Mouse (Mus musculus): Measurements from ENCODE around the gene Slc26a10.
"Not testable (repeated sequence)": the region's sequence is repeated elsewhere in the genome, so short reads cannot be mapped to it uniquely, and the experiment has no call there.

The Slc26a10 gene

DNA sequence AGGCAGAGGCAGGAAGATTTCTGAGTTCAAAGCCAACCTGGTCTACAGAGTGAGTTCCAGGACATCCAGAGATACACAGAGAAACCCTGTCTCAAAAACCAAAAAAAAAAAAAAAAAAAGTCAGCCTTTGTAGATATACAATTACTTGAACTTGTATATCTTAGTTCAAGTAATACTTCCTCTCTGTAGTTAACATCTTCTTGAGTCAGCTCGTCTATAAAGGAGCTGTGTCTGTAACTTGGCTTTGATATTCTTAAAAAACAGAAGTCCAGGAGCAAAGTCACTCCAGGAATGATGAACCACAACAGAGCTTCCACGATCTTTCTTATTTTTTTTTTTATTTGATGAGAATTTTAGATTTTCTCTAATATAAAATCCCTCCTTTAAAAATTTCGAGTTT lies 19.7 kb downstream of the Slc26a10 start:
- no peak for DNase-seq

DNA sequence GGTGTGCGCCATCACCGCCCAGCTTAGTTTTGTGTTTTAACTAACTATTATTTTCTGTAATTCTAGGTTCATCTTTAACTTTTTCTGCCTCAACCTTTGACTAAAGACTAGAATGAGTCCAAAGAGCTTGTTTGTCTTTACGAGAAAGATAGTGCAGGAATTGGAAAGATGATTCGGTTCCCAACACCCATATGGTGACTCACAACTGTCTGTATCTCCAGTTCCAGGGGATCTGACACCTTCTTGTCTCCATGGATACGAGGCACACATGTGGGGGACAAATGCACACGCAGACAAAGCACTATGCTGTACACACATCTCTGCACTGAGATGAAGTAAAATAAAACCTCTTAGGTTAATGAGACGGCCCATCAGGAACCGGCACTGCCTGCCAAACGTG lies 20.4 kb downstream of the Slc26a10 start:
- DNase-seq = no peak

DNA sequence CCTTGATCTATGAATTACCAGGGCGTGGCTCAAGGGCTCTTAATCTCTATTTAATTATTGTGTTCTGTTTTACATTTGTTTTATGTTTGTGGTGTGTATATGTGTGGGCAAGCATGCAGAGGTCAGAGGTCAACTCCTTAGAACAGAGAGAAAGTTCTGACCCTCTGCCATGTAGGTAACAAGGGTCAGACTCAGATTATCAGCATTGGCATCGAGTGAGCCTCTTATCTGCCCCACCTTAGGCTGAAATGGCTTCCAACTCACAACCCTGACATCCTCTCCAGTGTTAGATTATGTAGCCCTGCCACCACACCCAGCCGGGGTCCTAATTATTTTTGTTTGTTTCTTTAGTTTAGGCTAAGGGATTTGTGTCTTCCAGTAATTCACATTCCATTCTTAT lies 22.0 kb downstream of the Slc26a10 start:
- no peak for DNase-seq

DNA sequence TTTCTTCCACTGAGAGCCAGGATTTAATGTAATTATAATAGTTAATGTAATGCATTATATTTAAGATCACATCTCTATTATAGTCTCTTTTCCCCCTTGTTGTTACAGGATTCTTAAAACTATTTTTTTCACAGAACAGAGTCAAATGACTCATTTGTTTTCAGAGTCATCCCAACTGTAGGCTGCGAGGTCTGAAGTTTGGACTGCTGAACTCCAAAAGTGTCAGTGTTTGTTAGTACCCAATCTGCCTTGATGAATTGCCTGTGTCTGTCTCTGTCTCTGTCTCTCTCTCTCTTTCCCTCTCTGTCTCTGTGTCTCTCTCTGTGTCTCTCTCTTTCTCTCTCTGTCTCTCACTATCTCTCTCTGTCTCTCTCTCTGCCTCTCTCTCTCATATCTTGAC lies 23.9 kb downstream of the Slc26a10 start:
- no peak for DNase-seq

DNA sequence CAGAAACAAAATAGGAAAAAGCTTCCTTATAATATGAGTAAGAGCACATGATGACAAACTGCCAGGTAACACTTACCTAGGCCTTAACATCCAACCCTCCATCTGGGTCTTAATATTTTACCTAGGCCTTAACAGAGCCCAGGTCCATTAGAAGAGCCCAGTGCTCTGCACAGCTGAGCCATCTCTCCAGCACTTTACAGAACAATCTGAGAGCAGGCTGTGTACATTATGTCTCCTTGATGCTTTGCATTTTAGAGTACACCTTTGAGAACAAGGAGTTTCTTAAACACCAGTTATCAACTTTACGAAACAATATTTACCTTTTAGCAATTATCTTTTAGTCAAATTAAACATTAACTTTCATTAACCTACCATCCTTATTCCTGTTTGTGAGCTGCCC lies 24.4 kb downstream of the Slc26a10 start:
- DNase-seq = no peak

DNA sequence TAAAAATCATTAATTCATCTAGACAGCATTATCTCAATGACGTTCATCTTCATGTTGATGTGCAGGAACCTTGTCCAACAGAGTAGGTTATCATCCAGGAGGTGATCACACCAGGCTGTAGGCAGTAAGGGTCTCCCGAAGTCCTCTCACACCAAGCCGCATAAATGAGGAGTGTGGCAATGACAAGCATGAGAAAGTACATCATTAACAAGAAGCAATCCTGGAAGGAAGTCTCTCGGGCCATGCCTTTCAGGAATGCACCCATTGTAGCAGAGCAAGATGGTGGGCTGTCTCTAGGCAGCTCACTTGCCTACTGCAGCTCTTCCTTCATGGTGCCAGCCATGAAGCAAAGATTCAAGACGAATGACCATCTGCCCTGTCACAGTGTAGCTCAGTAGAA lies 25.8 kb downstream of the Slc26a10 start:
- no peak for DNase-seq

DNA sequence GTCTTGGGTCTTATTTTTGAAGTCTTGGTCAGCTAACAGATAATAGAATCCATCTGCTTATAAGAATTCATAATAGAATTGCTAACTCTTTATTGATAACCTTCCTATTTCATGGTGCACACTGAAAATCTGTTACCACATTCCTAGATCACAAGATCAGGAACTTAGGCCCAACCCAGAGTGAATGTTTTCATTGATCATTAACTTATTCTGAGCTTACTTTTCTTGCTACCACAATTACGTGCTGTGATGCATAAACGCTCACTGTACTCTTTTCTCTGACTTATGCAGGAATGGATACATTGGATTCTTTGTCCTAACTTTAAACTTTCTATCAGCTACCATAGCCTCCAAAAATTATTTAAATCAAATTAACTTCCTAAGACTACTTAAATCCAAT lies 26.2 kb downstream of the Slc26a10 start:
- DNase-seq = no peak

DNA sequence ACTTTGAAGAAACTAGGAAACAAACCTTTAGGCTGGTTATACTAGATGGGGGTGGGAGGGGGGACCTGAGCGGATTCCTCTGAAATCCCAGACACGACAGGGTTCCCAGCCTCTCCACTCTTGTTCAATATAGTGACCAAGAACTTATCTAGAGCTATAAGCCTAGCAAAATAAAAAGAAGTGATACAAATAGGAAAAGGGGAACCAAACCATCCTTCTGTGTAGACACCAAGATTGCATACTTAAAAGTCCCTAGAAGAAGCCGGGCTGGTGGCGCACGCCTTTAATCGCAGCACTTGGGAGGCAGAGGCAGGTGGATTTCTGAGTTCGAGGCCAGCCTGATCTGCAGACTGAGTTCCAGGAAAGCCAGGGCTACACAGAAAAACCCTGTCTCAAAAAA lies 27.1 kb downstream of the Slc26a10 start:
- no peak for DNase-seq

DNA sequence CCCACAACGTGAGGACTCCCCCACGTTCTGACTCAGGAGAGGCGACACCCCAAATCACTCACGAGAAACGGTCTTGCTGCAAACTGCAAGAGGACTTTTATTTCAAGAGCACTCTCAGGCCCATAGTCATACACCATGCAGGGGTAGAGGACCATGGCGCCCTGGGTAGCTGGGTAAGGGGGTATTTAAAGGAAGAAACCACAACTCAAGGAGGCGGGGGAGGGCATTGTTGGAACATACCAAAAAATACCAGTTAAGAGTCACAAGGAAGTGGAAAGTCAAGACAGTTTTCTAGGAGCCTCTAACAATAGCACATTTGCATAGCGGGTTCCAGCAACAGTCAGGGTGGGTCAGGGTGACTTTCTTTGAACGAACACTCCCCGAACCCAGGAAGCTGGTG lies 27.9 kb downstream of the Slc26a10 start:
- not testable (repeated sequence) for DNase-seq

DNA sequence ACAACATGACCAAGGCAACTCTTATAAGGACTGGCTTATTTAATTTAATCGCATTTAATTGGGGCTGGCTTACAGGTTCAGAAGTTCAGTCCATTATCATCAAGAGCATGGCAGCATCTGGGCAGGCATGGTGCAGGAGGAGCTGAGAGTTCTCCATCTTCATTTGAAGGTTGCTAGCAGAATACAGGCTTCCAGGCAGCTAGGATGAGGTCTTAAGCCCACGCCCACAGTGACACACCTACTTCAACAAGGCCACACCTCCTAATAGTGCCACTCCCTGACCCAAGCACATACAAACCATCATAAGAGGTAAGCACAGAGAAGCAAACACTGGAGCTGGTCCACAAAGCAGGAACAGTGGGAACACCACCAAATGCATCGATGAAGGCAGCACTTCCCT lies 29.2 kb downstream of the Slc26a10 start:
- DNase-seq = not testable (repeated sequence)

DNA sequence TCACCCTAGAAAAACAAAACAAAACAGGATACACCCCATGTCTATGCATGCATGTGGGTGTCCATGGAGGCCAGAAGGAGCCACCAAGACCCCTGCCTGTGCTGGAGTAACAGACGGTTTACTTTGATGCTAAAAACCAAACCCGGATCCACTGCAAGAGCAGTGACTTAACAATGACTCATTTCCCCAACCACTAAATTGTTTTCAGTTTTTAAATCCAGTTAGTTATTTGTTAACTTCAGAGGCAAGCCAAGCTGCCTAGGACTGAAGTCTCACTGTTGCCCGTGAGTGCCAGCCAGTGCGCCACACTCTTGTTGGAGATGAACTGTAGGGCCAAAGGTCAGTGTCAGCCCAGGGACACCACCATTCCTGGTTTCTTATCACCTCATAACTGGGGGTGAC lies 30.0 kb downstream of the Slc26a10 start:
- no peak for DNase-seq

DNA sequence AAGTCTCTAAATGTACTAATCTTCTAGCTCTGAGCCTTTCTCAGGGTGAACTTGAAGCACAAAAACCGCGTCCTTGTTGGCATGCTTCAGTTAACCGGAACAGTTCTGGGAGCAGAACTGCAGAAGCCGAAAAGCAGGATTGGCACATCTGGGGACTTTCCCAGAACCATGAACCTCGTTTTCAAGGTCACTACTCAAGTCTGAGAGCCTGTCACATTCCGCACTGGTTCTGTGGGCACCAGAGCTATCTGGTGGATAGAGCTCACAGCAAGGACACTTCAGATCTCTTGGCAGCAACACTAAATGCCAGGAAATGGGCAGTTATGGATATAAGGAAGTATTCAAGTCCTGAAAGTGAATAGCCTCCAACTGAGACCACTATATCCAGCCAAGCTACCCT lies 33.3 kb downstream of the Slc26a10 start:
- DNase-seq = no peak

DNA sequence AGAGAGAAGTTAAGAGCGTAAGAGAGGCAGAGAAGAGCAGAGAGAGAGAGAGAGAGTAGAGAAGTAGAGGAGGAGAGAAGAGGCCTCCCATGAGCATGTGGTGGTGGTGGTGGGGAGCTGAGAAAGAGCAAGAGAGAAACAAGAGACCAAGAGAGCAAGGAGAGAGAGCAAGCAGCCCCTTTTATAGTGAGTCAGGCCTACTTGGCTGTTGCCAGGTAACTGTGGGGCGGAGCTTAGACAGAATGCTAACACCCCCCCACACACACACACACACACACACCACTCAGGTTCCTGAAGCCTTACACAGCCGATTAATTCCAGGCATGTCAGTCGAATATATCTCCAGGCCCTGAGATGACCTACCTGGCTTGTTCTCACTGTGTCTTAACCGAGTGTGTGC lies 35.1 kb downstream of the Slc26a10 start:
- no peak for DNase-seq

DNA sequence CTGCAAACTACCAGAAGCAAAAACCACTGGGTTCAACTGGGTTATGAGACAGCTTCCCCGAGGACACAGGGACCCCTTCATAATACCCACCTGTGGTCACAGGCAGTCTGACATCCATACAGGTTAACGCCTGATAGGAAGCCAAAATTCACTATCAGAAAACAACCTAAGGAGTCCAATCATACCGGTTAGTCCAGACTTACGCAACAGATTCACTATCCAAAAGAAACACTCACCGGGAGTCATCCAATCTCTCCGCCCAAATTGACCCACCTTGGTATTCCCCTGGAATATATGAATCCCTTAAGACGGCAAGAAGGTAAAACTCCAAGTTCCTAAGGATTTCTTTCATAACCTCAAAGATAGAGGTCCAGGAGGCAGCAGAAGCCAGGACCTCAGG lies 35.9 kb downstream of the Slc26a10 start:
- no peak for DNase-seq

DNA sequence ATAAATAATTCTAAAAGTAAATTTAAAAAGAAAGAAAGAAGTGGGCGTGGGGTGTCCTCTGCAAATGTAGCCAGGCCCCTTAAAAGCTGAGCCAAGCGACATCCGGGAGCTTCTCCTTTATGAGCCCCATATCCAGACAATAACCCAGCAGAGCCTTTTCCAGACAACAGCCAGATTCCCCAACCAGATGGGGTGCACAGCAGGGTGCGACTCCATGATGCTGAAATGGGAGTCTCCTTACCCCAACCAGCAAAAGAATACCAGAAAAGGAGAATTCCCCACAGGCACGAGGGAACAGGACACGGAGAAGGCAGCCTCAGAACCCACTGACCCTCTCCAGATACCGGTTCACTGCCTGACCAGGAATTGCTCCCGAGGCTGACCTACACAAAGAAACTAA lies 37.2 kb downstream of the Slc26a10 start:
- peak; percentile 44 to 45 for DNase-seq

DNA sequence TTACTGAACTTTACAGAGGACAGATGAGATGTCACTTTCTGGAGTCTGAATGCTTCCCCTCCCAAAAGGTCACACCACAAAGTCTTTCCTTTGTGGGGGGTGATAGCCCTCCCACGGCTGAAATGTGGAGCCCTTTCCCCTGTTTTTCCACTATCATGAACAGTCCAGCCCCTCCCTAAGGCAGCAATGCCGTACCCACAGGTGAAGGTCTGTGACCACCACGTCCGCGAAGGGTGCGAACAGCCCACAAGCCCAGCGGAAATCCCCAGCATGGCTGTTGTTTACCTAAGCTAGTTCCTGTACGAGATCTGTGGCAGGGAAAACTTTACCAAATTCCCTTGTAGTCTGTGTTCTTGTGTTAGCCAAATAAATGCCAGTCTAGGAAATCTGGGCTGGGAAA lies 38.9 kb downstream of the Slc26a10 start:
- no peak for DNase-seq

DNA sequence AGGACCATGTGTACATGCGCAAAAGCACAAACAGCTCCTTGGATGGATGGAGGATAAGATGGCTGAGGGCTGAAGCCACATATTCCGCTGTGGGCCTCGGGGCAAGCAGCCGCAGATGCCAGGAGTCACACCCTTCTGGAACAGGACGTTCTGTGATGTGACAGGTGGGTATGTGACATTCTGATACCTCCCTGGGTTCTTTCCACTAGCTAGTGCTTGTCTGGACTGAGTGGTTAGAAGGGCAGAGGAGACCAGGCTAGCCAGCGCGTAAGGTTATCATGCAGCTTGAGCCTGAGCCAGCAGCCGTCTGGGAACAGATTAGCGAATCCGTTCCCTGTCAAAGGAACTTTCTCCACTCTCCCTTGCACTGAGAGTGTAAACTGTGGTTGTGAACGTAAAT lies 39.5 kb downstream of the Slc26a10 start:
- DNase-seq = no peak

DNA sequence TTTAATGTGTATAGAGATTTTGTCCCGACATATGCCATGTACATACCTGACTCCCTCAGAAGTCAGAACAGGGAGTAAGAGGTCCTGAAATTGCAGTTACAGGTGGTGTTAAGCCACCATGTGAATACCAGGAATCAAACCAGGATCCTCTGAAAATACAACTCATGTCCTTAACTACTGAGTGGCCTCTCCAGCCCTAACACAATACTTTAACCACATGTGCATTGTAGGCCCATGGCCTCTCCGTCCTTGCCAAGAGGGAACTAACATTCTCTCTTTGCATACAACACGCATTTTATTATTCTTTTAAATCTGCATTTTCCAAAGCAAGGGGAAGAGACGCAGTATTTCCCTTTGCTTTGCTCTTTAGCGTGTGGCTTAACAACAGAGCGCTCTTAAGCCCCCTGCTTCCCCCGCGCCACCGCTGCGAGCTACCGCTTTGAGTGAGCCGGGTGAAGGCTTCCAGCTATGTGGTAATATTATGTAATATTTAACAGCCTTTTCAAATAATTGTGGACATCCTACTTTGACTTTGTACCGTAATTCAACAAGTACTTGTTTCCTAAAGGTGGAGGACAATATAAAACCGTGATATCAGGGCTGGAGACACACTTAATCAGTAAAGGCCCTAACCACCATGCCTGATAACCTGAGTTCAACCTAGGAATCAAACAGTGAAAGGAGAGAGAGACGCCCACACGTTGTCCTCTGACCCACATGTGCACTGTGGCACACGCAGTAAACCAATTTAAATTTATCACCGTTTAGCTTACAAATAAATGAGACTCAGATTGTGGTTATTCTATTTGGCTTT lies 41.9 kb downstream of the Slc26a10 start:
- DNase-seq = no peak

DNA sequence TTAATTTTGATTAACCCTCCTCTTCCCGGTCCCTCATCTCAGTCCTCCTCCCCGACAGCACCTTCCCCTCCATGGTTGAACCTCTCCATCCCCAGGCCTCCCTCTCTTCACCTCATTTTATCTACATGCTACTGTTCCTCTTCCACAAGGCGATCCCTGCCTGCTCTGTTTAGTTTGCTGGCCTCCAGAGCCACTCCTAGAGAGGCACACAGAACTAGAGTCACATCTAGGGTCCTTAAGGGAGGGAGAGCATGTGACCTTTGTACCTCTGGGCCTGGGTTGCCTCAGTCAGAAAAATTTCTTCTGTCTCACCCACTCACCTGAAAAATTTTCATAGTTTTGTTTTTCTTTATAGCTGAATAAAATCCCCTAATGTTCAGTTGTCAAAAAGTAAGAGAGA lies 42.5 kb downstream of the Slc26a10 start:
- no peak for DNase-seq

DNA sequence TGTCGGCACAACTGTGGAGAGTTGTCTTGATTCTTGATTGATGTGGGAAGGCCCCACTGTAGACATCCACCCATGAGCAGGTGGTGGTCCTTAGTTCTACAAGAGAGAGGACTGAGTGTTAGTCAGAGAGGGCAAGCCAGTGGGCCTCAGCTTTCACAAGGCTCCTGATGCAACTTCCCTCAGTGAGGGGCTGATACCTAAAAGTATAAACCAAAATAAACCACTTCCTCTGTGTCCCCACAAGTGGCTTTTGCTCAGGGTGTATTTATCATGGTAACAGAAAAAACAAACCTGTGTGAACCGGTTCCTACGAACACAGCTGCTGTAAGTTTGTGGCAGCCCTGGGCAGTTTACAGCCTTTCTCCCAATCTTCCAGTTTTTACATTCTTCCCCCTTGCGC lies 43.9 kb downstream of the Slc26a10 start:
- DNase-seq = no peak

DNA sequence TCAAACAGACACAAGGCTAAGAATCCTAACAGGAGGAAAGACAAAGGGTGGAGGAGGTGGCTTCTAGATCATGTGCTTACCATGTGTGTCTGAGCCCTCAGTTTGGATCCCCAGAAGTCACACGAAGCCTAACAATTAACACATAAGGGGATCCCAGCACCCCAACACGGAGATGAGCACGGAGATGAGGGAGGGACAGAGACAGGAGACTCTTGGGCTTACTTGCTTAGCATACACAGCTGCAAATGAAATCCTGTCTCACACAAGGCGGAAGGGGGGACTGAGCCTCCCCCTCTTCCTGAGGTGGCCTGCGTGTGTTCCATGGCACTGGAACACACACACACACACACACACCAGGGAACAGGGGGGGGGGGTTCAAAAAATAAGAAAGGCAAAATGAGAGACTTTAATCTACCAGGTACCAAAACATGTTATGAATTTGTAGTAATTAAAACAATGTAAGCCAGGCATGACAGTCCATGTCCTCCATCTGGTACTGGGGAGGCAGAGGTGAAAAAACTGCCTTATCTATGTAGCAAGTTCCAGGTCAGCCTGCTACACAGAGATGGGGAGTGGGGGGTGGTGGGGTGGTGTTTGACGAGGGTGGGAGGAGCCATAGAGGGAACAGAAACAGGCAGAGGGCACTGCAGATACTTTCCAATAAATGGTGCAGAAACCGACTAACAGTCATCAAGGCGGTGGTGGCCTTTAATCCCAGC lies 45.2 kb downstream of the Slc26a10 start:
- DNase-seq = no peak

DNA sequence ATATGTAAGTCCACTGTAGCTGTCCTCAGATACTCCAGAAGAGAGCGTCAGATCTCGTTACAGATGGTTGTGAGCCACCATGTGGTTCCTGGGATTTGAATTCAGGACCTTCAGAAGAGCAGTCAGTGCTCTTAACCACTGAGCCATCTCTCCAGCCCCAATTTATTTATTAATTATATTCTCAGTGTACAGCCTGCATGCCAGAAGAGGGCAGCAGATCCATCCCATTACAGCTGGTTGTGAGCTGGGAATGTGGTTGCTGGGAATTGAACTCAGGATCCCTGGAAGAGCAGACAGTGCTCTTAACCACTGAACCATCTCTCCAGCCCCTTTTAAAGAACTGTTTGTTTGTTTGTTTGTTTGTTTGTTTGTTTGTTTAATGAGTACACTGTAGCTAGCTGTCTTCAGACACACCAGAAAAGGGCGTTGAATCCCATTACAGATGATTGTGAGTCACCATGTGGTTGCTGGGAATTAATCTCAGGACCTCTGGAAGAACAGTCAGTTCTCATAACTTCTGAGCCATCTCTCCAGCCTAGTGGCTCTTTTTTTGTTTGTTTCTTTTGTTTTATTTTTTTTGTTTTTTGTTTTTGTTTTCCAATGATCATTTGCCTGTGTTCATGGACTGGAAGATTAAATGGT lies 45.9 kb downstream of the Slc26a10 start:
- DNase-seq = peak; percentile 24 to 25

DNA sequence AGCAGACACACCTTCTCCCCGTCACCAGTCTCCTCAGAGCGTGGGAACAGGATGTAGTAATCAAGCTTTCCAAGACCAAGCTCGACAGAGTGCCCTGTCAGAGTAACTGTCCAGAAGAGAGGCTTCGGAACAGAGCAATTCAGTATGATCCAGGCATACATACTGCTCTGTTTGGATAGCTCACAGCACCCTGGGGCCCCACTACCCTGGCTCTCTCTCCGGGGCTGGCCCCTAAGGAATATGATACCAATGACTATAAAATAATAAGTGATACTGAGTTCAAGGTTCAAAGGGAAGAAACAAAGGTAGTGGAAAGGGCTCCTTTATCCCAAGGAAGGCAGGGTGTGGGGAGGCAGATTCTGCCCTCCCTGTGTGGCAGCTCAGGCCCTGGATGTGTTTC lies 48.0 kb downstream of the Slc26a10 start:
- no peak for DNase-seq

DNA sequence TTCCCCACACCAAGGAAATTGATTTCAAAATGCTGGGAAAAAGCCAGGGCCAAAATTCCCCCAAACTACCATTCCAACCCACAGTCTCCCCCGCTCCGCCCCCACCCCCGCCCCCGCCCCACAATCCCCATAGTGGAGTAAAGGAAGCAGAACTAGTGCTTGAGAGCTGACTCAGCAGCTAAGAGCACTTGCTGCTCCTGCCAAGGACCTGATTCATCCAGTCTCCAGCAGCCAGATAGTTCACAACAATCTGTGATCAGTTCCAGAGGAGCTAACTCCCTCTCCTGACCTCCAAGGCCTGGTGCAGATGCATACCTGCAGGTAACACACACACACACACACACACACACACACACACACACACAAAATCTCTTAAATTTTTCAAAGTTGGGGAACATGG lies 51.0 kb downstream of the Slc26a10 start:
- no peak for DNase-seq

All from cerebellum, adult 18-20 months (tissue).